Mouse (Mus musculus): ENCODE measurements around the gene Aatk. TPM values are rescaled to one million over a fixed set of nuclear protein-coding genes. Genes with fewer than 3 reads are reported as not detected.
A peak's percentile ranks its signal among the peaks of the same experiment; 100 is the strongest.

Gene Aatk
- polyA plus RNA-seq, 1 experiment = 235 TPM

GRCm38 (mm10) chr11:119986751-119987425, 60.1 kb downstream of the Aatk start:
- TF ChIP-seq POLR2A (IDR thresholded peaks at IDR 0.05; ENCODE audit: extremely low read depth, insufficient read depth, low read length) = no peak
- no peak for TF ChIP-seq CTCF (IDR thresholded peaks at IDR 0.05; ENCODE audit: extremely low read depth, insufficient read depth, low read length)
- peaks cover 31% of the 10 kb centered on the region for H3K4me1 ChIP-seq (ENCODE audit: control insufficient read depth, insufficient read depth, low read length)
- no peak overlapping the region for H3K4me3 ChIP-seq (ENCODE audit: insufficient read depth, low read length)
- peak overlapping the region; percentile 38; the same call in 1 of the 2 replicates for H3K27ac ChIP-seq (ENCODE audit: insufficient read depth, low read length)

- no peak overlapping the region for H3K27ac ChIP-seq (ENCODE audit: insufficient read depth, low read length)
- H3K4me1 ChIP-seq (ENCODE audit: control insufficient read depth, insufficient read depth, low read length) = peaks cover 11% of the 10 kb centered on the region
- TF ChIP-seq CTCF (IDR thresholded peaks at IDR 0.05; ENCODE audit: extremely low read depth, insufficient read depth, low read length) = no peak
- TF ChIP-seq POLR2A (IDR thresholded peaks at IDR 0.05; ENCODE audit: extremely low read depth, insufficient read depth, low read length) = no peak
- H3K4me3 ChIP-seq (ENCODE audit: insufficient read depth, low read length) = no peak overlapping the region
These were observed 63.8 kb downstream of the Aatk start for GRCm38 (mm10) chr11:119983151-119983550.

GRCm38 (mm10) chr11:119982236-119982635, 64.7 kb downstream of the Aatk start:
- Histone ChIP-seq H3K27ac (ENCODE audit: insufficient read depth, low read length) (no peak overlapping the region), H3K4me1 (ENCODE audit: control insufficient read depth, insufficient read depth, low read length) (peaks cover 8% of the 10 kb centered on the region), H3K4me3 (ENCODE audit: insufficient read depth, low read length) (no peak overlapping the region)
- TF ChIP-seq CTCF (IDR thresholded peaks at IDR 0.05; ENCODE audit: extremely low read depth, insufficient read depth, low read length) (no peak), POLR2A (IDR thresholded peaks at IDR 0.05; ENCODE audit: extremely low read depth, insufficient read depth, low read length) (no peak)

GRCm38 (mm10) chr11:119981769-119982168, 65.2 kb downstream of the Aatk start:
- Histone ChIP-seq H3K27ac (ENCODE audit: insufficient read depth, low read length) (no peak overlapping the region), H3K4me1 (ENCODE audit: control insufficient read depth, insufficient read depth, low read length) (peaks cover 8% of the 10 kb centered on the region), H3K4me3 (ENCODE audit: insufficient read depth, low read length) (no peak overlapping the region)
- TF ChIP-seq POLR2A (IDR thresholded peaks at IDR 0.05; ENCODE audit: extremely low read depth, insufficient read depth, low read length) = no peak
- no peak for TF ChIP-seq CTCF (IDR thresholded peaks at IDR 0.05; ENCODE audit: extremely low read depth, insufficient read depth, low read length)

- H3K27ac ChIP-seq (ENCODE audit: insufficient read depth, low read length) = no peak overlapping the region
- TF ChIP-seq CTCF (IDR thresholded peaks at IDR 0.05; ENCODE audit: extremely low read depth, insufficient read depth, low read length) (no peak), POLR2A (IDR thresholded peaks at IDR 0.05; ENCODE audit: extremely low read depth, insufficient read depth, low read length) (no peak)
- no peak overlapping the region for H3K4me3 ChIP-seq (ENCODE audit: insufficient read depth, low read length)
- H3K4me1 ChIP-seq (ENCODE audit: control insufficient read depth, insufficient read depth, low read length) = peaks cover 4% of the 10 kb centered on the region
These were observed 67.2 kb downstream of the Aatk start for GRCm38 (mm10) chr11:119979596-119980385.

- TF ChIP-seq CTCF (IDR thresholded peaks at IDR 0.05; ENCODE audit: extremely low read depth, insufficient read depth, low read length) (no peak), POLR2A (IDR thresholded peaks at IDR 0.05; ENCODE audit: extremely low read depth, insufficient read depth, low read length) (no peak)
These were observed 68.3 kb downstream of the Aatk start for GRCm38 (mm10) chr11:119978701-119979100.

GRCm38 (mm10) chr11:119975739-119976501, 71.0 kb downstream of the Aatk start:
- Histone ChIP-seq H3K4me3 (ENCODE audit: insufficient read depth, low read length) (no peak overlapping the region), H3K4me1 (ENCODE audit: control insufficient read depth, insufficient read depth, low read length) (peaks cover 4% of the 10 kb centered on the region), H3K27ac (ENCODE audit: insufficient read depth, low read length) (no peak overlapping the region)
- TF ChIP-seq POLR2A (IDR thresholded peaks at IDR 0.05; ENCODE audit: extremely low read depth, insufficient read depth, low read length) (no peak), CTCF (IDR thresholded peaks at IDR 0.05; ENCODE audit: extremely low read depth, insufficient read depth, low read length) (no peak)

More at GRCm38 (mm10) chr11:119978701-119979100, 68.3 kb downstream of the Aatk start:
- Histone ChIP-seq H3K27ac (ENCODE audit: insufficient read depth, low read length) (no peak overlapping the region), H3K4me3 (ENCODE audit: insufficient read depth, low read length) (no peak overlapping the region), H3K4me1 (ENCODE audit: control insufficient read depth, insufficient read depth, low read length) (peaks cover 4% of the 10 kb centered on the region)

GRCm38 (mm10) chr11:119973789-119974188, 73.2 kb downstream of the Aatk start:
- no peak overlapping the region for H3K4me3 ChIP-seq (ENCODE audit: insufficient read depth, low read length)
- TF ChIP-seq CTCF (IDR thresholded peaks at IDR 0.05; ENCODE audit: extremely low read depth, insufficient read depth, low read length) = no peak
- TF ChIP-seq POLR2A (IDR thresholded peaks at IDR 0.05; ENCODE audit: extremely low read depth, insufficient read depth, low read length) = no peak
- no peak overlapping the region for H3K27ac ChIP-seq (ENCODE audit: insufficient read depth, low read length)
- H3K4me1 ChIP-seq (ENCODE audit: control insufficient read depth, insufficient read depth, low read length) = peaks cover 9% of the 10 kb centered on the region
